Mouse (Mus musculus) kidney, embryonic 16.5 days (tissue): ENCODE measurements around the gene Ntmt1. TPM values are rescaled to one million over a fixed set of nuclear protein-coding genes. Genes with fewer than 3 reads are reported as not detected.

Experiments
- ATAC-seq: fragments of 200-750 bp; cut with Nextera tagmentation; 2 replicates; pipeline ENCODE4 v1.8.0; 2017; ENCODE audit warnings: moderate TSS enrichment; ENCODE audit not compliant: low FRiP score, low TSS enrichment
- H3K27ac ChIP-seq: fragments of 300-500 bp; sonication (generic); 2 replicates; pipeline ENCODE4 v1.5.1; 2014; ENCODE audit warnings: low read length
- H3K27me3 ChIP-seq: fragments of 300-500 bp; sonication (generic); 2 replicates; pipeline ENCODE4 v1.6.1; 2014; ENCODE audit warnings: low read length, control low read depth, mixed read lengths; ENCODE audit not compliant: insufficient read depth
- H3K36me3 ChIP-seq: fragments of 300-500 bp; sonication (generic); 2 replicates; pipeline ENCODE4 v1.6.1; 2014; ENCODE audit warnings: low read length, control low read depth, mixed read lengths; ENCODE audit not compliant: insufficient read depth
- H3K4me1 ChIP-seq: fragments of 300-500 bp; sonication (generic); 2 replicates; pipeline ENCODE4 v1.6.1; 2014; ENCODE audit warnings: low read length, control low read depth, mixed read lengths; ENCODE audit not compliant: insufficient read depth
- H3K4me2 ChIP-seq: fragments of 300-500 bp; sonication (generic); replicated peaks from 2 replicates; pipeline ENCODE4 v1.6.1; 2014; ENCODE audit warnings: low read depth, low read length
- H3K4me3 ChIP-seq: fragments of 300-500 bp; sonication (generic); 2 replicates; pipeline ENCODE4 v1.5.1; 2014; ENCODE audit warnings: mild to moderate bottlenecking, low read length
- H3K9ac ChIP-seq: fragments of 300-500 bp; sonication (generic); replicated peaks from 2 replicates; pipeline ENCODE4 v1.6.1; 2014; ENCODE audit warnings: low read length
- H3K9me3 ChIP-seq: fragments of 300-500 bp; sonication (generic); 2 replicates; pipeline ENCODE4 v1.6.1; 2016; ENCODE audit warnings: low read length, control low read depth
- WGBS: fragments of 180-500 bp; shearing (Covaris S2); extraction: QIAGEN DNeasy Blood & Tissue Kit; methylation state at CpG from one replicate; pipeline ENCODE4 v1.1.7; 2014; 5-methylcytosine and 5-hydroxymethylcytosine counted together
- polyA plus RNA-seq: library from polyadenylated mRNA; unstranded; fragments of >200 nt; fragmentation: Nextera tagmentation; extraction: Ambion mirVana; gene quantifications from 2 replicates; pipeline ENCODE4 v1.2.1, GENCODE M21; 2015

Gene Ntmt1
- polyA plus RNA-seq, 1 experiment from 2014 or later, result 94.9 TPM

DNA sequence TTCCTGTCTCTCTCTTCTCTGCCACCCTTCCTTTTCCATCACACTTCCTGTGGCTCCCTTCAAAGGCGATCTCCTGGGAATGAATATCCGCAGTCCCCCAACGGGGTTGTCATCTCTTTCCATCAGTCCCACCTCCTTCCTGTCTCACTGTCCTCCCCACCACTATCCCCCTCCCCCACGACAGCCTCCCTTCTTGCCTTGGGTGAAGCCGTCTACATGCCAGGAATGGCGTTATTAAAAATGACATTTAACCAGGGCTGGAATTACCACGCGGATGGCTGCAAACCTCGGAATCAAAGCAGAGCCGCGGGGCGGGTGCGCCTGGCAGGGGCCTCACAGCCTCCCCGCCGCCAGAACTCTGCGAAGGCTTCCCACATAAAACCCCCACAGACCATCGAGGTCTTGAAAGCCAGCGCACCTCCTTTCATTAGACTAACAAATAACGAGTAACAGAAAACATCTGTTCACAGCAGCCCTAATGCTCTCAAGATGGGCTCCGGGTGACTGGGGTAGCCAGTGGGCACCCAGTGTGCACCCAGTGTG is 45.2 kb downstream of the Ntmt1 start:
- H3K27ac ChIP-seq, result no peak overlapping the region
- H3K36me3 ChIP-seq, result no peaks in the 10 kb centered on the region
- H3K4me3 ChIP-seq, result no peak overlapping the region
- no peaks in the 10 kb centered on the region for H3K9me3 ChIP-seq
- no peak overlapping the region for H3K4me2 ChIP-seq
- ATAC-seq, result no peak
- no peak overlapping the region for H3K9ac ChIP-seq
- no peaks in the 10 kb centered on the region for H3K27me3 ChIP-seq
- WGBS, result 19% methylated on average over 20 of the region's 20 CpGs
- H3K4me1 ChIP-seq, result peaks cover 18% of the 10 kb centered on the region

- Histone ChIP-seq H3K27ac (no peak overlapping the region), H3K9me3 (no peaks in the 10 kb centered on the region), H3K4me2 (no peak overlapping the region), H3K4me1 (peaks cover 8% of the 10 kb centered on the region), H3K4me3 (no peak overlapping the region), H3K9ac (no peak overlapping the region), H3K27me3 (no peaks in the 10 kb centered on the region), H3K36me3 (no peaks in the 10 kb centered on the region)
- 79% methylated on average over 6 of the region's 6 CpGs for WGBS
- ATAC-seq, result no peak
Observed at GRCm38 (mm10) chr2:30857076-30857475, 49.5 kb downstream of the Ntmt1 start.

DNA sequence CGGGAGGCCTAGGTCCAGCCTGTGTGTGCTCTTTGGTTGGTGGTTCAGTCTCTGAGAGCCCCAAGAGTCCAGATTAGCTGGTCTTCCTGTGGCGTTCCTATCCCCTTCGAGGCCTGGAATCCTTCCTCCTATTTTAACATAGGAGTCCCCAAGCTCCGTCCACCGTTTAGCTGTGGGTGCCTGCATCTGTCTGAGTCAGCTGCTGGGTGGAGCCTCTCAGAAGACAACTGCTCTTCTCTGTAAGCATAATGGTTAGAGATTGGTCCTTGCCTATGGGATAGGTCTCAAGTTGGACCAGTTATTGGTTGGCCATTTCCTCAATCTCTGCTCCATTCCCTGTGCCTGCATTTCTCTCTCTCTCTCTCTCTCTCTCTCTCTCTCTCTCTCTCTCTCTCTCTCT is 52.2 kb downstream of the Ntmt1 start:
- Histone ChIP-seq H3K4me3 (no peak overlapping the region), H3K36me3 (no peaks in the 10 kb centered on the region), H3K9ac (no peak overlapping the region), H3K9me3 (no peaks in the 10 kb centered on the region), H3K27me3 (peaks cover 7% of the 10 kb centered on the region; the same call in 1 of the 2 replicates), H3K4me1 (peaks cover 15% of the 10 kb centered on the region), H3K4me2 (no peak overlapping the region), H3K27ac (no peak overlapping the region)
- no peak for ATAC-seq
- WGBS, result 89% methylated on average over 5 of the region's 5 CpGs

DNA sequence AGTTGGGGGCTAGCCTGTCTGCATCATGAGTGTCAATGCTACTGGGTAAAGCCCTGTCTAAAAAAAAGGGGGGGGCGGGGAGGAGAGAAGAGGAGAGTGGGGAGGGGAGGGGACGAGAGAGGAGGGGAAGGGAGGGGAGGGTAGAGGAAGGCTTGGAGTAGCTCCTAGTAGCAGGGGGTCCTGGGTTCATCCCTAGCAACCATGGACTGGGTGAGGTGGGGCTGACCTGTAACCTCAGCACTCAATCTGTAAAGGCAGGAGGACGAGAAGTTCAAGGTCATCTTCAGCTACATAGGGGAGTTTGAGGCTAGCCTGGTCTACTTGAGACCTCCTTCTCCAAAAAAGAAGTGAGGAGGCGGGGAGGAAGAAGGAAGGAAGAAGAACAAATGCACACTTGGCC is 54.5 kb downstream of the Ntmt1 start:
- ATAC-seq, result no peak
- WGBS, result 73% methylated on average over 4 of the region's 4 CpGs
- H3K27ac ChIP-seq, result no peak overlapping the region

GRCm38 (mm10) chr2:30863574-30863973 is 55.9 kb downstream of the Ntmt1 start:
- H3K9ac ChIP-seq, result no peak overlapping the region
- peaks cover 7% of the 10 kb centered on the region; the same call in 1 of the 2 replicates for H3K27me3 ChIP-seq
- no peak overlapping the region for H3K4me2 ChIP-seq
- ATAC-seq, result no peak
- no peak overlapping the region for H3K27ac ChIP-seq
- peaks cover 20% of the 10 kb centered on the region for H3K4me1 ChIP-seq
- H3K4me3 ChIP-seq, result no peak overlapping the region
- no peaks in the 10 kb centered on the region for H3K9me3 ChIP-seq
- WGBS, result 26% methylated on average over 9 of the region's 9 CpGs
- no peaks in the 10 kb centered on the region for H3K36me3 ChIP-seq

More for the DNA sequence above, 54.5 kb downstream of the Ntmt1 start:
- Histone ChIP-seq H3K4me2 (no peak overlapping the region), H3K4me1 (peaks cover 20% of the 10 kb centered on the region), H3K36me3 (no peaks in the 10 kb centered on the region), H3K27me3 (peaks cover 7% of the 10 kb centered on the region; the same call in 1 of the 2 replicates), H3K9ac (no peak overlapping the region), H3K4me3 (no peak overlapping the region), H3K9me3 (no peaks in the 10 kb centered on the region)

GRCm38 (mm10) chr2:30864968-30865381 is 57.3 kb downstream of the Ntmt1 start:
- peaks cover 20% of the 10 kb centered on the region for H3K4me1 ChIP-seq
- H3K36me3 ChIP-seq, result no peaks in the 10 kb centered on the region
- H3K27me3 ChIP-seq, result peaks cover 7% of the 10 kb centered on the region; the same call in 1 of the 2 replicates
- H3K9ac ChIP-seq, result peak overlapping the region; percentile 58
- WGBS, result 2% methylated on average over 24 of the region's 35 CpGs
- ATAC-seq, result peak; percentile 40; the same call in 1 of the 2 replicates
- H3K9me3 ChIP-seq, result no peaks in the 10 kb centered on the region
- H3K4me3 ChIP-seq, result peak overlapping the region; percentile 38
- 0 out of 2 replicates have a peak overlapping the region, but pooled peaks have one; percentile 6 for H3K27ac ChIP-seq
- H3K4me2 ChIP-seq, result peak overlapping the region; percentile 58

DNA sequence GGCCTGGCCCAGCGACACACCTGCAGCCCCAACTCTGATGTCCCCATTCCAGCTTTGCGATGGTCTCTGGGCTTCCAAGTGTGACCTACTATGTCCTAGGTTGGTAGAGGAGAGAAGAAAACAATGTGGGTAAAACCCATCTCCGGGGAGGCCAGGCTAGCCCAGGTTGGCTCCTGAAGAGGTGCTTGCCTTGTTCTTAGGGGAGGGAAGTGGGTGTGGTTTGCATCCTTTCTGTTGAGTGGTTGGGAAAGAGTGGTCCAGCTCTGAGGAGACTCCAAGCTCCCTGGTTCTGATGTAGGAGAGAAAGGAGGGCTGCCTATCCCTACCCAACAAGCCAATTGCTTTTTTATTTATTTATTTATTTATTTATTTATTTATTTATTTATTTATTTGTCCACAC is 57.8 kb downstream of the Ntmt1 start:
- Histone ChIP-seq H3K9ac (peak overlapping the region; percentile 58), H3K9me3 (no peaks in the 10 kb centered on the region), H3K4me1 (peaks cover 20% of the 10 kb centered on the region), H3K27ac (no peak overlapping the region), H3K4me3 (no peak overlapping the region), H3K4me2 (peak overlapping the region; percentile 58), H3K27me3 (peaks cover 7% of the 10 kb centered on the region; the same call in 1 of the 2 replicates), H3K36me3 (no peaks in the 10 kb centered on the region)
- ATAC-seq, result no peak
- 59% methylated on average over 3 of the region's 3 CpGs for WGBS

GRCm38 (mm10) chr2:30870863-30871262 is 63.2 kb downstream of the Ntmt1 start:
- no peak overlapping the region for H3K4me2 ChIP-seq
- H3K27me3 ChIP-seq, result no peaks in the 10 kb centered on the region
- peaks cover 21% of the 10 kb centered on the region for H3K4me1 ChIP-seq
- no peak overlapping the region for H3K9ac ChIP-seq
- no peak for ATAC-seq
- H3K27ac ChIP-seq, result no peak overlapping the region
- H3K9me3 ChIP-seq, result no peaks in the 10 kb centered on the region
- no peak overlapping the region for H3K4me3 ChIP-seq
- no peaks in the 10 kb centered on the region for H3K36me3 ChIP-seq
- 79% methylated on average over 8 of the region's 8 CpGs for WGBS

Other genes with a start within 250 kb of the Ntmt1 start
- gene Cstad, start 212.8 kb upstream of the Ntmt1 start, polyA plus RNA-seq, result 1.5 and 2.5 TPM in 2 replicates
- 5.1 and 5.2 TPM in 2 replicates for gene 1700001O22Rik, start 4.2 kb upstream of the Ntmt1 start, polyA plus RNA-seq
- 39.0 and 42.7 TPM in 2 replicates for gene Asb6, start 22.5 kb downstream of the Ntmt1 start, polyA plus RNA-seq
- 7.7 and 8.0 TPM in 2 replicates for gene Prrx2, start 27.1 kb downstream of the Ntmt1 start, polyA plus RNA-seq
- gene Ptges, start 122.0 kb downstream of the Ntmt1 start, polyA plus RNA-seq, result 19.1 and 25.2 TPM in 2 replicates
- gene Tor1b, start 145.1 kb downstream of the Ntmt1 start, polyA plus RNA-seq, result 38.9 and 40.4 TPM in 2 replicates
- gene Tor1a, start 160.1 kb downstream of the Ntmt1 start, polyA plus RNA-seq, result 80.3 and 83.9 TPM in 2 replicates
- gene BC005624, start 174.4 kb downstream of the Ntmt1 start, polyA plus RNA-seq, result 63.0 and 64.0 TPM in 2 replicates
- gene Usp20, start 174.5 kb downstream of the Ntmt1 start, polyA plus RNA-seq, result 22.6 and 26.3 TPM in 2 replicates